Mouse (Mus musculus): ENCODE measurements around the gene Slc22a14.

Gene Slc22a14

DNA sequence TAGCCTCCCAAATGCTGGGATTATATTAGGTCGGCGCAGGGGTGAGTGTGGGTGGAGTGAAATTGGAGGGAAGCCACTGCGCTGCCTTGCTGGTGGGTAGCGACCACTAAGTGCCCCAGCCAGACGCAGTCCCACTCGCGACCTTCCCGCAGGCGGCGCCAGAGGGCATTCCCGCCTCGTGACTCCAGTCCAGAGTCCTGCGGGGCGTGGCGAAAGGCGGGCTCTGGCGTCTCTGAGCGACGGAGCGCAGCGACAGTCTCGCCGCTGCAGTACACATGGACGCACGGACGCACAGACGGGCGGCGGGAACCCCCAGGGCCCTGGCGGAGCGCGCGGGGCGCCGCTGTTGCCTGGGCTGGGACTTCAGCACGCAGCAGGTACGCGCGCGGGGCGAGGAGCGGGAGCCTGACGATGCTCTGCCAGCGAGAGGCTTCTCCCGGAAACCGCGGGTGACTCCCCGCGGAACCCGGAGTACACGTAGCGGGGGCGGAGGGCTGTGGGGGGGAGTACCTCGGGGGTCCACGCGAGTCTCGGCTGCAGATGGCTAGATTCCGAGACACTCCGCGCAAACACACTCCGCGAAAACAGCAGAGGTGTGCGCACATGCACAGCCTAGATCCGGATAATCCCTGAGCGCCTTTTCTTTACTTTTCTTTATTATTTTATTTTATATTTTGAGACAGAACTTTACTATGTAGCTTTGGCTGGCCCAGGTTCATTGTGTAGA lies 7.9 kb downstream of the Slc22a14 start, which contains the start of gene Xylb:
Gene Xylb (plus strand): TSS at position 51 of the 727 bp plus-strand sequence.
- DNase-seq (ENCODE audit: low spot score) = peak; percentile 70

DNA sequence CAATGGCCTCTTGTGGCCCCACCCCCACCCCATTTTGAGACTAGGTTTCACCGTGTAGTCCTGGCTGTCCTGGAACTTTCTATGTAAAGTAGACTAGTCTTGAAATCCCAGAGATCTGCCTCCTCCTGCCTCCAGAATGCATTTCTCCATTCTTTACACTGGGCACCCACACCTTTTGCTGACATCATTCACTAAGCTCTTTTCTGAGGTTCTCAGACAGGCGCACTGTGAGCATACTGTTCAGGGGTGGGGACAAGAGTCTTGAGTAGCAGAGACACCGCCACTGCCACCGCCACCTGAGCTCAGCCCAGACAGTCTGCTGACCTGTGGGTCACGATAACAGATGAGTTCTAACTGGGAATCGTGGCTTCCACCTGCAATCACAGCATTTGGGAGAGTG lies 9.4 kb downstream of the Slc22a14 start:
- DNase-seq (ENCODE audit: low spot score) = no peak

DNA sequence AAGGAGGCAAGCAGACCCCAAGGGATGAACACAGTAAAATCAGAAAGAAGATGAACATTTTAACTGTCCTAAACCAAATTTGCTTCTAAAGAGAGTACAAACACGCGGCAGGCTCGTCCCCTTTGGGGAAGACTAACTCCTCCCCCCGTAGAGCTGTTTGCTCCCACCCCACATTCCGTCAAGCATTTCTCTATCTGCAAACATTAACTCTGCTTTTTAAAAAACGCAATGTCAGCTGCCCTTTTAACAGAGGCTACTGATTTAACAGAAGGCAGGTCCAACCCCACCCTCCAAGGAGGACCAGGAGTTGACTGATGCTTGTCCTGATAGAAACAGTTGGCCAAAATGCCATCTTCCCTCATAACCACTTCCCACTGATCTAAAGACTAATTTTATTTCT lies 11.4 kb downstream of the Slc22a14 start:
- DNase-seq (ENCODE audit: low spot score) = no peak

DNA sequence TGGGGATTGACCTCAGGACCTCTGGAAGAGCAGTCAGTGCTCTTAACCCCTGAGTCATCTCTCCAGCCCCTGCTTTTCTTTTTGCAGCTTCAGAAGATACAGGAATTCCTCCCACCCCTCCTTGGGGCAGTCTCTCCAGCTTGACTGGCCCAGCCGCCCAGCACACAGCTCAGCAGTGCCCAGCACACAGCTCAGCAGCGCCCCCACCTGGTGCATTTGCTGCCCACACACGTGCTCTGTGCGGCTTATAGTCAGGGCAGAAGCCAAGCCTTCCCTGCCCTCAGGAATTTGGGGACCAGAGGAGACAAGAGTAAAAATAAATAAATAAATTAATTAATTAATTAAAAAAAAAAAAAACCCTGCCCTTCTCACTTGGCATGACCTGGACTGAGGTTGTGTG lies 13.3 kb downstream of the Slc22a14 start:
- DNase-seq (ENCODE audit: low spot score) = peak; percentile 37

DNA sequence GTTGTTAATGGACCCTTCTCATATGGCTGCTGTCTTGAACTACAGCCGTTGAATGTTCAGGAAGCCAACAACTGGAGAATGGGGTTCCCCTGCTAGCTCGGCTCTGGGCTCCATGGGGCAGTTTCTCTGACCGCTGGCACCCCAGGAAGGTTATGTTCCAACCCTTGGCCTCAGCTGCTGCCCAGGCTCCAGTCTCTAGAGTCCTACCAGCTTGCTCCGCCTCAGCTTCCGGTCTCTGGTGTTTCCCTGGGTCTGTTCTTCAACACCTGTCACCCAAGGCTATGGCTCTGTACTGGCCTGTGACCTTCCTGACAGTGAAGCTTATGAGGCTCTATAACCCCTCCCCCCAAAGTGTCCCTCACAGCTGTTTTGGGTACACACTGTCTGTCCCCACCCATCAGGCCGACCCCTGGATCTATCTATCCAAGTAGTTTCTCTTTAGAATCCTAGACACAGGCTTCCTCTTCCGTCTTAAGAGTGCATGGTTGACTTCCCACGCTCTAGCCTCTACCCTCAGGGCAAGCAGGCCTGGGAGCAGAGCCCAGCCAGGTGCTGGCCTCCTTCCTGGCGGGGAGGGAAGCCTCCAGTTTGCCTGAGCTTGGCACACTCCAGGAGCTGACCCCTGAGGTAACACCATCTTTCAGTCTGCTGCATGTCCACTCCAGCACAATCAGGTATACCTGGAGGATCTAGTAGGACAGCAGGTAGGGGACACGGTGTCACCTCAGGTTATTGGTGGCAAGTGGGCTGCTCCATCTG lies 14.2 kb downstream of the Slc22a14 start:
- DNase-seq (ENCODE audit: low spot score) = no peak

DNA sequence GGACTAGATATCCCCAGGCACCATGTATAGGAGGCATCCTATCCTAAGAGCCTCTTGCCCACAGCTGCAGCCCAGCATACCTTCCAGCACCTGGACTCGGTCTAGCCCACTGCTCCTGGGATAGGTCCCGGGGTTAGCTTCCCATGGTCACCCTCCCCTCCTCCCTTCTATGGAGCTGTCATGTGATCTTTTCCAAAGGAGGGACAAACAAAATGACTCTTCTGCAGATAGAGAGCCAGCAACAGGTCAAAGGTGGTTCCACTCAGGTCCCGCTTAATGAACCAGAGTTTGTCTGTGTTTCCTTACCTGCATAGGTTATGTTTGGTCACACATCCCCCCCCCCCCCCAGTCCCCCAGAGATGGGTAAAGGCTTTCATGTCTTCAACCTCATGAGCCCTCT lies 14.8 kb downstream of the Slc22a14 start:
- DNase-seq (ENCODE audit: low spot score) = no peak

DNA sequence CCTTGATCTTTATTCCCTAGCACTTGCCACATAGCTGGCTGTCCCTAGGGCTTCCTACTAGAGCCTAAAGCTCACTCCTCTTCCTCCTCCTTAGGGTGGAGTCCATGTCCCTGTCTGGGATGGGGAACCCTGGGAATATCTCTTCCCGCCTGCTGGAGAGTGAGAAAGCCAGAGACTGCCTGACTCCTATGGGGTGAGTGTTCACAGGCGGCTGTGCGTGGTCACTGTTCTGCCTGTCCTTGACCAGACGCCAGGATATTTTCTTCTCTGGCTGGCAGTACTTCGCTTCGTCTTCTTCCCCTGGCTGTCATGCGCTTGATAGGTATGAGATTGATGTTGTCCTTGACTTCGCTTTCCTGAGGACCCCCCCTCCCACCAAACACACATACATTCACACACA lies 19.0 kb downstream of the Slc22a14 start:
- no peak for DNase-seq (ENCODE audit: low spot score)

DNA sequence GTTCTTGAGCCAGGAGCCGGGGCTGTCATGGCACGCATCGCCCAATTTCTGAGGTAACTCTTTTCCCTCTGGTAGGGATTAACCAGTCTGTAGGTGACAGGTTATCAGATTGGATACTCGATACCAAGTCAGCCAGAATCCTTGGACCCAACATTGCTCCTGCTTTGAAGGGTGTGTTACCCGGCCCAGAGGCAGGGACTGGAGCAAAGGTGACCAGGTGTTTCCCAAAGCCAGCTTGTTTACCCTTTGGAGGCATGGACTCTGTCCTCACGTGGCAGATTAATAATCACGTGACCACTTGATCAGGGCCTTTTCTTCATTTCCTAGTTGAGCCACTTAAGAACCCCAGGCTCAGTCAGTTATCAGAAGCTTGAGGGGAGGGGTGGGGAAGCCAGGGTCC lies 22.6 kb downstream of the Slc22a14 start:
- no peak for DNase-seq (ENCODE audit: low spot score)

DNA sequence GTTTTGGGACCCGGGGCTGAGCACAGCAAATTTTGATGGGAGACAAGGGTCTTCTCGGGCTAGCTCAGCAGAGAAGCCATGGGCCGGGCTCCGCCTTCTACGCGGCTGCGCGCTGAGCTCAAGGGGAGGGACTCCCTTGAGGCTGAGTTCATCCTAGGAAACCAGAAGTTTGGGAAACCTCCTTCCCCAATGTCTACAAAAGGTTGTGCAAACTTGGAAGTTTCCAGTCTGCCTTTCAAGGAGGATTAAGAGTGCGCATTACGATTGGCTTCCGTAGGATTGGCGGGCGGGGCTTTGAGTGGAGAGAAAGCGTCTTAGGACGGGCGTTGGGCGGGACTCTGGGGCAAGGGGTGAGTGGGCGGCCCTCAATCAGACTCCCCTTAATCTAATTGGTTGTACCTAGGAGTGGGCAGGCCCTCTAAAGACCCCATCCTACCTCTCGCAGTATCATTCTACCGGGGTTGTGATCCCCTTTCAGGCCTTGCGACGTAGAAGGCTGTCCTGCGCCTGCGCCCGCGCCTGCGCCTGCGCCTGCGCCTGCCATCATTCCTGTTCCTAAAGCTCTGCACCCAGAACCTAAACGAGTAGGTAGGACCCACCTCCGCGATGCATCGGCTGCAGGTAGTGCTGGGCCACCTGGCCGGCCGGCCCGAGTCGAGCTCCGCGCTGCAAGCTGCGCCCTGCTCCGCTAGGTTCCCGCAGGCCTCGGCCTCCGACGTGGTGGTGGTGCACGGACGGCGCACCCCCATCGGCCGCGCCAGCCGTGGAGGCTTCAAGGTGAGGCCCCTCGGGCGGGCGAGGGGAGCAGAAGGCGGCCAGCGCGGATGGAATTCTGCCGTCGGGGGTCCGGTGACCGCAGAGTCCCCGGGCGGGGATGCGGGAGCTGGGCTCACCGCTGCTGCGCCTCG lies 24.2 kb downstream of the Slc22a14 start, which contains the start of gene Myd88:
Gene Myd88 (minus strand): TSS at position 503 of the 908 bp plus-strand sequence.
- DNase-seq (ENCODE audit: low spot score) = peak; percentile 94

DNA sequence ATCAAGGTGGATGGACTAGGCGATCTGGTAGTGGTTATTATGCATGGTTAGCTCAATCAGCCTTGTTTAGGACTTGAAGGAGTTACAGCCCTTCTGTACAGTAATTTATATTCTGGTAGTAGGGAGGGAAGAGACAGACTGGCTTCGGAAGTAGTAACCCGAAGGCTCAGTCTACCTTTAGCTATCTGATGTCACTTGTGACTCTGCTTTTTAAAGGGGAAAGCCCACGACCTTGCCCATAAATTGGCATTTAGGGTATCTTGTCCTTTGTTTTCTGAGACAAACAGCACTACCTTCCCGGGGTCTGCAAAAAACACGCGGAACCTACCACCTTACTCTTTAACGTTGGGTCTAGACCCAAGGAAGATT lies 25.2 kb downstream of the Slc22a14 start:
- no peak for DNase-seq (ENCODE audit: low spot score)

DNA sequence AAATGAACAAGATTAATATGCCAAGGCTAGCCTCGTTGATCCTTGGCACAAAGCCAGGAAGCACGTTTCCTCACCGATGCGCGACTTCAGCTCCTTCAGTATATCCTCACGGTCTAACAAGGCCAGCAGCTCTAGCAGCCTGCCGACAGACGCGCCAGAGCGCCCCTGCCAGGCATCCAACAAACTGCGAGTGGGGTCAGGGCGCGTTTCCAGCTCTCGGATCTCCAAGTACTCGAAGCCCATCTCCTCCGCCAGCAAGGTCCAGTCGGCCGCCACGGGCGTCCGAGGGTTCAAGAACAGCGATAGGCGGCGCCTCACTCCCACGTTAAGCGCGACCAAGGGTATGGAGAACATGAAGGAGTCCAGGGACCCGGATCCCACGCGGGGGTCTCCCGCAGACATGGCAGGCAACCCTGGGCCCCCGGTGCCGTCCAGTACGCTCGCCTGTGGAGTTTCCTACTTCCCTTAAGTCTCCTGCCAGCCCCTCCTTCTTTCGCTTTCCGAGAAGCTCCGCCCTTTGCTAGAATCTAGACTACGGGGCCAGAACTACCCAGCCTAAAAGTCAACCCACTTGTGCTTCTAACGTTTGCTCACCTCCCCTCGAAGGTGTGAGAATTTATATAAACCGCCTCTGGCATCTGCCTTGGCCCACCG lies 25.7 kb downstream of the Slc22a14 start, which contains the start of gene Acaa1a:
Gene Acaa1a (plus strand): TSS at position 119 of the 654 bp plus-strand sequence.
- no peak for DNase-seq (ENCODE audit: low spot score)

DNA sequence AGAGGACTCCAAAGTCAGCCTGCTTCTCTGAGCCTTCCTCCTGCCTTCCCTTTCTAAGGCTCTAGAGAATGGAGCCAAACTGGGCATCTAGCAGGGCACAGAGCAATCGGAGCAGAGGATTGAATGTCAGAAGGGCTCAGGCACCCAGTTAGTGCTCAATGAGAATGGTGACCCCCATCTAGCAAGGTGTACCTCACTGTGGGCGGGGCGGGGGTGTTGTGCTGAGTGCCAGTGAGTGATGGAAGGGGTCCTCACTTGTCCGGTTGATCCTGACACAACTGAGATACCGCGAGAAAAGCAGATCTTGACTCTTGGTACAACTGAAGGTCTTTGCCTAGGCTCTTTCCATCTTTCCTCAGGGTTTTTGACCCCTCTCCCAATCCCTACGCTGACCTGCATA lies 26.2 kb downstream of the Slc22a14 start:
- DNase-seq (ENCODE audit: low spot score) = no peak

DNA sequence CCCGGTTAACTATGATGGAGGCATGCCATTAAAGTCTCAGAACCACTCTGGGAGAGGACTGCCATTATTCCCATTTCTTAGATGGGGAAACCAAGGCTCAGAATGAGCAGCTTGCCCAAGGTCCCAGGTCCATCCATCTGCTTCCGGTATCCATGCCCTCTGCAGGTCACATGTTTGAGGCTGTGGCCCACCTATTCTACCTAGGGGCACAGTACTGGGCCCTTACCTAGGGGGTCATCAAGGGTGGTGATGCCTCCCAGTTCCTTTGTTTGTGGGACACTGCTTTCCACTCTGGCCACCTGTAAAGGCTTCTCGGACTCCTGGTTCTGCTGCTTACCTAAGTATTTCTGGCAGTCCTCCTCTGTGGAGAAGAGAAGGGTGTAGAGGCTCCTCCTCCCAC lies 27.0 kb downstream of the Slc22a14 start:
- no peak for DNase-seq (ENCODE audit: low spot score)

DNA sequence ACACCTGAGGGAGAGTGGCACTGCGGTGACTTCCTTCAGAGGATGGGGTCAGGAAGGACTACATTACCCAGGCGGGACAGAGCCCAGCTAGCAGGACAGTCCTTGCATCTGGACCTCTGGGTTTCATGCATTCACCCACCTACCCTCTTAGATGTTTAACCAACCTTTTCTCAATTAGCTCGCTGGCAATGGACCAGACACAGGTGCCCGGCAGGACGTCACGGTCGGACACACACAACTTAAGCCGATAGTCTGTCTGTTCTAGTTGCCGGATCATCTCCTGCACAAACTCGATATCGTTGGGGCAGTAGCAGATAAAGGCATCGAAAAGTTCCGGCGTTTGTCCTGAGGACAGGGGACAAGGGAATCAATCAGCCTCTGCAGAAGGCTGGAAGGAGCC lies 27.5 kb downstream of the Slc22a14 start:
- no peak for DNase-seq (ENCODE audit: low spot score)

DNA sequence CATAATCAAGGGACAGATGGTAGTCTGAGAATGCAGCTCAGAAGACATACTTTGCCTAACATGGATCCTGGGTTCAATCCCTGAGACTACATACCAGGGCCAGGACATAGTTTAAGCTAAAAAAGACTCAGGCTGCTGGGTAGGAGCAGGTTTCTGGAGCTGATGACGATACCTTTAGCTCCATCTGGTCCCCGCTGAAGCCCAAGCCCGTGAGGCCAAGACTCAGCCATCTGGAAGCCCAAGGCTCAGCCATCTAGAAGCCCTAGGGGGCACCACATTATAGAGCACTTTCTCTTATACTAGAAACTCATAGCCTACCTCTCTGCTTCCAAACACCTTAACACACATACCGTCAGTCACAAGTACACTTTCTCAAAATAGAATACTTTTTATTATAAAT lies 29.8 kb downstream of the Slc22a14 start:
- no peak for DNase-seq (ENCODE audit: low spot score)

DNA sequence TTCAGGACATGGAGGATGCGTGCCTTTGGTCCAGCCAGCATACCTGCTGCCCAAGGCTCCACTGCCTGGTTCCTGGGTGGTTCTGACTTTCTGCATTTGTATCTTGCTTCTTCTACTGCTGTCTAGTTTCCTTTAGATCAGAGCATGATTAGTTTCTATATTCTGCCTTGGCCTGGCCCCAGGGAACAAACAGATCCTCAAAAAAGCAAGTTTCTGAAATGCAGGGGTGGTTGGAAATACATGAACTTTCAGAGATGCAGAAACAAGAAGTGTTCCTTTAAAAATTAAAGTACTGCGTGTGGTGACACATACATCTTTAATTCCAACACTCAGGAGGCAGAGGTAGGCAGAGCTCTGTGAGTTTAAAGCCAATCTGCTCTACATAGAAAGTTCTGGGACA lies 30.5 kb downstream of the Slc22a14 start:
- DNase-seq (ENCODE audit: low spot score) = no peak

DNA sequence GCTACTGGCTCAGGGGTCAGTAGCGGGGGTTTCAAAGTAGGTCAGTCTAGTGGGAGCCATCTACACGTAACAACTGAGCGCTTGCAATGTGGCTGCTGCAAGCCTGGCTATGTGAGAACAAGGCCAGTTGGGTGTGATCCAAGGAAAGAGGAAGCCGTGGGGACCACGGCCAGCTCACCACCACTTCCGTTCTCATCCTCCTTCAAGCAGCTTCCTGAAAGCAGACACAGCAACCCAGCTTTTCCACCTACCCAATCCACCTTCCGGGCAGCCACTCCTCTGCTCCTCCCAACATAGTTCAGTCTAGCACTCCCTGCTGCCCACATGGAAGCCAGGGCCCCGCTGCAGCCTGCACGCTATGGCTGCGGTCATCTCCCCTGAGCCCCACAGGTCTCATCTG lies 31.0 kb downstream of the Slc22a14 start:
- DNase-seq (ENCODE audit: low spot score) = no peak

DNA sequence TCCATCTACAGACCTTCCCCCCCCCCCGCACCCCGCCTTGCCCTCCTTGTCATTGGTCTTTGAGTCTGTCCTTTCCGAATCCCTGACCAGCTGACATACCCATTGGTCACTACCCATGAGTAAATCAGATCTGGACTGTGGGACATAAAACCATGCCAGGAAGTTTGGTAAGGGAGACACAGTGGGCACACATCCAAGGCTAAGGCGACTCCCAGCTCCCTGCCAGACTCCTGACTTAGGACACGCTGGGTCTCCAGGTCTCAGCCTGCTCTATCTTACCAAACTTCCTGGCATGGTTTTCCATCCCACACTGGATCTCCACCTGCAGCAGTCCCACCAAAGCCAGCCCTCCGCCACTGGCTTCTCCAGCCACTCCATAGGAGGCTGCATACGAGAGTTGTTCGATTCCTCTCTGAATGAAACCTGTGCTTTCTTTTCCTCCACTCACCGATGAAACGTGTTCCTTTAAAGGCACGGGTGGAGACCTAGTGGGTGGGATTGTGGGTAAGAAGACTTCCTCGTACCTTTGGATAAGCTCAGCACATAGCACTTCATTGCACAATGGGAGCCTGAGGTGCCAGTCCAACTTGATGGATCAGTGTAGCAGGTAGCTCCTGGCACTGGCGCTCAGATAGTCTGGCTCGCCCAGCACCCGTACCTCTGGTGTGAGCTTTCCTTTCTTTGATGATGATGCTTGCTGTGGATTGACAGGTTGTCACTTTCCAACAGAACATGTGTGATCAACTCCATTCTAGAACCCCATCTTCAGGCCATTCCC lies 35.0 kb downstream of the Slc22a14 start:
- DNase-seq (ENCODE audit: low spot score) = no peak

DNA sequence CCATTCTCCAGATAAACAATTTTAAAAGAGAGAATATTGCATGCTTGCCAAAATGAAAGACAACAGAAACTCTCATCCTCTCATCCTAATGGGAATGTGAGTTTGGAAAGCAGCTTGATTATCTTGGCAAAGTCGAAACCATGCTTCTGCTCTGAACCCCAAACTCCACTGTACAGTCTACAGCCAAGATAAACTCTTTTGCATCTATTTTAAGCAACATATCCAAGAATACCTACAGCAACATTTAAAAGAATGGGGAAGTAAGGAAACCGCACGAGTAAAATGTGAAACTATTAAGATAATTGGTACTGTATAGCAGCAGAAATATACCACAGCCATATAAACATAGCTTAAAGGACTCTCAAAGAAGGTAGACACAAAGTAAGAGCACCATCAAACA lies 36.9 kb downstream of the Slc22a14 start:
- no peak for DNase-seq (ENCODE audit: low spot score)

DNA sequence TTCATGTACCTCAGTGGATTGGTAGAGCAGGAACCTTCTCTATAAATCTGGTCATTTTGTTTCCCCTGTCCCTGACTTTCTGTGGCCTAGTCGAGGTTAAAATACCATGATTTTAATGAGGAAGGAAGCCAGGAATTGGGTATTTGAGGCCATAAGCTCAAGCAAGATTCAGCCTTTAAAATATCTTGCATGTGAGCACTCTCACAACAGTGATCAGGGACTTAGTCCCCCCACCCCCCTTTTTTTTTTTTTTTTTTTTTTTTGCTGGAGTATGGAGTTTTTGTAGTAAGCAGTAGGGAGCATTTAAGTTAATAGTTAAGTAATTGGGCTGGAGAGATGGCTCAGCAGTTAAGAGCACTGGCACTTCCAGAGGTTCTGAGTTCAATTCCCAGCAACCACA lies 41.2 kb downstream of the Slc22a14 start:
- DNase-seq (ENCODE audit: low spot score) = no peak

DNA sequence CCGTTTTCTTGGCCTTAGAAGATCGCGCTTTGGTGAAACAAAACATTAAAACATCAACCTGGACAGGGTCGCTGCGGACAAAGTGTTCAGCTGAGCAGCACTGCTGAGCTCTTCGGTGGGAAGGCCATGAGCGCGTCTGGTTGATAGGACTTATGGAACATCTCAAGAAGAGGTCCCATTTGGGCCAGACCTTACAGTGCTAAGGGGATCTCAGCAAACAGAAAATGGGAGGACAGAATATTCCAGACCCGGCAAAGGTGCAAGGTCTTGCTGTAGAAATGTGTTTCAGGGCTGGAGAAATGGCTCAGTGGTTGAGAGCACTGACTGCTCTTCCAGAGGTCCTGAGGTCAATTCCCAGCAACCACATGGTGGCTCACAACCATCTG lies 42.1 kb downstream of the Slc22a14 start:
- DNase-seq (ENCODE audit: low spot score) = no peak
